Mouse (Mus musculus) spleen, adult 2 months (tissue): ENCODE data around the gene Hivep1. TPM values are rescaled to one million over a fixed set of nuclear protein-coding genes. Genes with fewer than 3 reads are reported as not detected.

ENCODE experiments used
- DNase-seq, 2 experiments: peaks; one replicate each; pipeline versions ENCODE4 v3.0.0 to v3.0.0-alpha.2; 2012 to 2021; ENCODE audit warnings: low spot score in 2 of 2, low read depth in 1 of 2
- H3K27ac ChIP-seq: fragments of 200-500 bp; 2 replicates; pipeline ENCODE4 v1.5.1; 2012; ENCODE audit warnings: low read length, inconsistent platforms; ENCODE audit not compliant: insufficient read depth
- H3K27me3 ChIP-seq: fragments of 200-500 bp; 2 replicates; pipeline ENCODE4 v1.6.1; 2012; ENCODE audit warnings: mild to moderate bottlenecking, moderate library complexity, low read length, inconsistent platforms; ENCODE audit not compliant: control insufficient read depth, insufficient read depth
- H3K36me3 ChIP-seq: fragments of 200-500 bp; 2 replicates; pipeline ENCODE4 v1.6.1; 2012; ENCODE audit warnings: mild to moderate bottlenecking, low read length, inconsistent platforms; ENCODE audit not compliant: control insufficient read depth, insufficient read depth
- H3K4me1 ChIP-seq: fragments of 200-500 bp; 2 replicates; pipeline ENCODE4 v1.6.1; 2011; ENCODE audit warnings: inconsistent platforms; ENCODE audit not compliant: control insufficient read depth, insufficient read depth, insufficient read length
- H3K4me3 ChIP-seq: fragments of 200-500 bp; 2 replicates; pipeline ENCODE4 v1.5.1; 2011; ENCODE audit warnings: mild to moderate bottlenecking, inconsistent platforms; ENCODE audit not compliant: insufficient read depth, insufficient read length; ENCODE audit errors: extremely low read depth
- CTCF ChIP-seq: fragments of 200-500 bp; IDR thresholded peaks from 2 replicates; pipeline ENCODE4 v1.5.1; 2011; ENCODE audit warnings: mild to moderate bottlenecking, inconsistent platforms; ENCODE audit not compliant: insufficient read depth, insufficient read length, insufficient replicate concordance; ENCODE audit errors: extremely low read depth
- POLR2A ChIP-seq: fragments of 200-500 bp; IDR thresholded peaks from 2 replicates; pipeline ENCODE4 v1.6.1; 2011; ENCODE audit warnings: low read depth, low read length, inconsistent platforms
- WGBS: fragments of 180-500 bp; shearing (Covaris S2); methylation state at CpG from one replicate; pipeline ENCODE4 v1.1.7; 2018; 5-methylcytosine and 5-hydroxymethylcytosine counted together
- polyA plus RNA-seq: library from polyadenylated mRNA; depleted of rRNA; stranded (reverse); fragments of >200 nt; gene quantifications from 2 replicates; pipeline ENCODE4 v1.2.3, GENCODE M21; 2012

Hivep1 gene
- polyA plus RNA-seq, 1 experiment = 22.5 TPM

- H3K4me1 ChIP-seq = peaks cover 11% of the 10 kb centered on the region
- DNase-seq = no peak
- H3K4me3 ChIP-seq = no peak overlapping the region
- H3K36me3 ChIP-seq = peaks cover 3% of the 10 kb centered on the region; the same call in 1 of the 2 replicates
- TF ChIP-seq POLR2A = no peak
- TF ChIP-seq CTCF = no peak
- WGBS = 60% methylated on average over 6 of the region's 6 CpGs
- H3K27me3 ChIP-seq = no peaks in the 10 kb centered on the region
- no peak overlapping the region for H3K27ac ChIP-seq
Measured at GRCm38 (mm10) chr13:42073285-42073684, 21.5 kb downstream of the Hivep1 start.

- Histone ChIP-seq H3K4me1 (peaks cover 11% of the 10 kb centered on the region), H3K27ac (no peak overlapping the region), H3K36me3 (peaks cover 5% of the 10 kb centered on the region; the same call in 1 of the 2 replicates), H3K4me3 (no peak overlapping the region), H3K27me3 (no peaks in the 10 kb centered on the region)
- no peak for DNase-seq
- 87% methylated on average over 5 of the region's 5 CpGs for WGBS
- no peak for TF ChIP-seq POLR2A
- TF ChIP-seq CTCF = no peak
Measured at GRCm38 (mm10) chr13:42075546-42075945, 23.7 kb downstream of the Hivep1 start.

GRCm38 (mm10) chr13:42076751-42077302, 25.0 kb downstream of the Hivep1 start:
- Histone ChIP-seq H3K27ac (no peak overlapping the region), H3K4me3 (no peak overlapping the region), H3K27me3 (no peaks in the 10 kb centered on the region), H3K4me1 (peaks cover 7% of the 10 kb centered on the region), H3K36me3 (peaks cover 5% of the 10 kb centered on the region; the same call in 1 of the 2 replicates)
- 90% methylated on average over 5 of the region's 5 CpGs for WGBS
- no peak for TF ChIP-seq POLR2A
- TF ChIP-seq CTCF = no peak
- DNase-seq = no peak

GRCm38 (mm10) chr13:42077629-42078028, 25.8 kb downstream of the Hivep1 start:
- DNase-seq = no peak
- H3K27ac ChIP-seq = no peak overlapping the region
- 73% methylated on average over 3 of the region's 3 CpGs for WGBS

GRCm38 (mm10) chr13:42080131-42080916, 28.5 kb downstream of the Hivep1 start:
- TF ChIP-seq CTCF (no peak), POLR2A (no peak)
- Histone ChIP-seq H3K4me1 (peaks cover 7% of the 10 kb centered on the region), H3K36me3 (peaks cover 5% of the 10 kb centered on the region; the same call in 1 of the 2 replicates), H3K4me3 (no peak overlapping the region), H3K27ac (no peak overlapping the region), H3K27me3 (no peaks in the 10 kb centered on the region)
- WGBS = 84% methylated on average over 10 of the region's 10 CpGs
- no peak for DNase-seq

More at GRCm38 (mm10) chr13:42077629-42078028, 25.8 kb downstream of the Hivep1 start:
- Histone ChIP-seq H3K27me3 (no peaks in the 10 kb centered on the region), H3K36me3 (peaks cover 5% of the 10 kb centered on the region; the same call in 1 of the 2 replicates), H3K4me3 (no peak overlapping the region), H3K4me1 (peaks cover 7% of the 10 kb centered on the region)
- TF ChIP-seq CTCF (no peak), POLR2A (no peak)

GRCm38 (mm10) chr13:42088339-42088738, 36.5 kb downstream of the Hivep1 start:
- no peak for DNase-seq
- no peaks in the 10 kb centered on the region for H3K4me1 ChIP-seq
- 38% methylated on average over 5 of the region's 5 CpGs for WGBS

More at GRCm38 (mm10) chr13:42088339-42088738, 36.5 kb downstream of the Hivep1 start:
- Histone ChIP-seq H3K27ac (no peak overlapping the region), H3K36me3 (no peaks in the 10 kb centered on the region), H3K27me3 (no peaks in the 10 kb centered on the region), H3K4me3 (no peak overlapping the region)
- TF ChIP-seq POLR2A (no peak), CTCF (no peak)
